Mouse (Mus musculus) ES-Bruce4 (cell line): Measurements from ENCODE around the gene Mrrf. TPM values are rescaled to one million over a fixed set of nuclear protein-coding genes. Genes with fewer than 3 reads are reported as not detected.

Experiments
- H3K27ac ChIP-seq: 2 replicates; pipeline ENCODE4 v1.5.1; 2012; ENCODE audit warnings: low read length, inconsistent platforms; ENCODE audit not compliant: insufficient read depth
- H3K27me3 ChIP-seq: 2 replicates; pipeline ENCODE4 v1.6.1; 2012; ENCODE audit warnings: mild to moderate bottlenecking, low read length, inconsistent platforms; ENCODE audit not compliant: control insufficient read depth, poor library complexity, insufficient read depth, severe bottlenecking
- H3K36me3 ChIP-seq: 2 replicates; pipeline ENCODE4 v1.6.1; 2012; ENCODE audit warnings: inconsistent platforms, mild to moderate bottlenecking, low read length, moderate library complexity; ENCODE audit not compliant: control insufficient read depth, poor library complexity, insufficient read depth, severe bottlenecking
- H3K4me1 ChIP-seq: one replicate; pipeline ENCODE4 v1.8.1; 2011; ENCODE audit warnings: low read length; ENCODE audit not compliant: control insufficient read depth, insufficient read depth
- H3K4me3 ChIP-seq: 2 replicates; pipeline ENCODE4 v1.5.1; 2011; ENCODE audit warnings: low read depth, mild to moderate bottlenecking, low read length
- H3K9ac ChIP-seq: 2 replicates; pipeline ENCODE4 v1.6.1; 2012; ENCODE audit warnings: low read depth, mild to moderate bottlenecking, inconsistent platforms; ENCODE audit not compliant: poor library complexity, severe bottlenecking
- H3K9me3 ChIP-seq: replicated peaks from 2 replicates; pipeline ENCODE4 v1.6.1; 2012; ENCODE audit warnings: mild to moderate bottlenecking, low read length, inconsistent platforms; ENCODE audit not compliant: control insufficient read depth, poor library complexity, insufficient read depth, severe bottlenecking
- CTCF ChIP-seq: IDR thresholded peaks from one replicate; pipeline ENCODE4 v1.8.1; 2011; ENCODE audit warnings: low read depth, low read length
- EP300 ChIP-seq: IDR thresholded peaks from 2 replicates; pipeline ENCODE4 v1.6.1; 2011; ENCODE audit warnings: low read depth, low read length; ENCODE audit not compliant: insufficient read depth
- POLR2A ChIP-seq: IDR thresholded peaks from one replicate; pipeline ENCODE4 v1.8.1; 2011; ENCODE audit warnings: low read length; ENCODE audit not compliant: insufficient read depth
- polyA plus RNA-seq: library from polyadenylated mRNA; stranded (reverse); fragments of >200 nt; gene quantifications from 2 replicates; pipeline ENCODE4 v1.2.4, GENCODE M21; 2011; ENCODE audit warnings: low read depth; ENCODE audit not compliant: missing spikeins, insufficient read depth, insufficient read length

The Mrrf gene
- polyA plus RNA-seq, 1 experiment = 35.9 TPM

- Histone ChIP-seq H3K36me3 (no peaks in the 10 kb centered on the region), H3K4me3 (peak overlapping the region; percentile 1; the same call in 1 of the 2 replicates), H3K9ac (no peak overlapping the region), H3K27ac (no peak overlapping the region), H3K4me1 (peaks cover 2% of the 10 kb centered on the region), H3K9me3 (no peaks in the 10 kb centered on the region), H3K27me3 (peaks cover 26% of the 10 kb centered on the region)
- TF ChIP-seq POLR2A = no peak
- no peak for TF ChIP-seq EP300
- no peak for TF ChIP-seq CTCF
Observed at GRCm38 (mm10) chr2:36103555-36104367, 32.4 kb upstream of the Mrrf start.

DNA sequence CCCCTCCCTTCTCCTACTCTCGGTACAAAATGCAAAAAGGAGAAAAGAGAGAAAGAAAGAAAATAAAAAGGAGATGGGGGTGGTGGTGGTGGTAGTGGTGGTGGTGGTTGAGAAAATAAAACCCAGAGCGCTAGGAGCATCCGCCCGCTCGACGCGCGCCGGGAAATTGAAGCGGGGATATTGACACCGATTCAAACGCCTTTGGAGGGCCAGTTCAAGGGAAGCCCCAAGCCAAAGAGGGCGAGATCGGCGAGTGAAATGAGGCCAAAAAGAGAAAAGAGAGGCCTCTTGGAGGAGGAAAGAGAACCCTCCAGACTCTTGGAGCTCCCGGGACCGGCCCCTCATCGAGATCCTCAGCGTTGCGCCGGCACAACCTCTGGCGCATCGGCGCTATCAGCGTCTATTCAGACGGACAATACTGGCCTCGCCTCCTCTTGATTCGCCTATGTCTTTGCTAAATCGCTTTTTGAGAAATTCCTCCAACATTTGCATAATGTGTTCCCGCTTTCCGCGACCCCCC is 31.7 kb upstream of the Mrrf start:
- Histone ChIP-seq H3K27ac (no peak overlapping the region), H3K4me3 (peak overlapping the region; percentile 40), H3K9me3 (no peaks in the 10 kb centered on the region), H3K27me3 (peaks cover 26% of the 10 kb centered on the region), H3K9ac (peak overlapping the region; percentile 72), H3K4me1 (peaks cover 2% of the 10 kb centered on the region), H3K36me3 (no peaks in the 10 kb centered on the region)
- no peak for TF ChIP-seq POLR2A
- TF ChIP-seq EP300 = no peak
- TF ChIP-seq CTCF = no peak

- no peak within 1 kb of the TSS for H3K27ac ChIP-seq
- TF ChIP-seq CTCF = no peak
- no peak for TF ChIP-seq POLR2A
- TF ChIP-seq EP300 = no peak
- H3K36me3 ChIP-seq = no peaks in the 10 kb centered on the region
- peak within 1 kb of the TSS; percentile 72 for H3K9ac ChIP-seq
- no peaks in the 10 kb centered on the region for H3K9me3 ChIP-seq
- H3K4me1 ChIP-seq = peaks cover 2% of the 10 kb centered on the region
- H3K27me3 ChIP-seq = peaks cover 26% of the 10 kb centered on the region
- peak within 1 kb of the TSS; percentile 45 for H3K4me3 ChIP-seq
Observed at GRCm38 (mm10) chr2:36104956-36105741, 31.0 kb upstream of the Mrrf start, which contains the start of gene Lhx6. Lhx6 (minus strand) TSS chr2:36105408.

DNA sequence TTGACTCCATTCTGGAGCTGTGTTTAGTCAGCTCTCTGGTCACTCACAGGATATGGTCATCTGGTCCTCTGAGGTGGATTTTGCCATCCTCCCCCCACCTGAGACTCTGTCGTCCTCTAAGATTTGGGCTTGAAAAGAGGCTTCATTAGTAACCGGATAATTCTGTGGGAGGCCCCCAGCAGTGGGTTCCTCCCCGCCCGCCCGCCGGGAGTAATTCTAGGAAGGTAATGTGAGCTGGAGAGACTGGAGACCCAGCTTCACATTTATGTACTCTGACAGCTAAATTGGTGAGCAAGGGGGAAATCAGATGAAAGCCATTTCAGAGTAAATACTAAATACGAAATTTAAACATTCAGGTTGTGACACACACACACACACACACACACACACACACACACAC is 27.6 kb upstream of the Mrrf start:
- H3K9me3 ChIP-seq = no peaks in the 10 kb centered on the region
- H3K27ac ChIP-seq = no peak overlapping the region
- H3K4me1 ChIP-seq = no peaks in the 10 kb centered on the region
- peaks cover 20% of the 10 kb centered on the region for H3K27me3 ChIP-seq
- H3K36me3 ChIP-seq = no peaks in the 10 kb centered on the region
- no peak for TF ChIP-seq EP300
- no peak for TF ChIP-seq POLR2A
- TF ChIP-seq CTCF = no peak
- no peak overlapping the region for H3K4me3 ChIP-seq
- H3K9ac ChIP-seq = no peak overlapping the region

DNA sequence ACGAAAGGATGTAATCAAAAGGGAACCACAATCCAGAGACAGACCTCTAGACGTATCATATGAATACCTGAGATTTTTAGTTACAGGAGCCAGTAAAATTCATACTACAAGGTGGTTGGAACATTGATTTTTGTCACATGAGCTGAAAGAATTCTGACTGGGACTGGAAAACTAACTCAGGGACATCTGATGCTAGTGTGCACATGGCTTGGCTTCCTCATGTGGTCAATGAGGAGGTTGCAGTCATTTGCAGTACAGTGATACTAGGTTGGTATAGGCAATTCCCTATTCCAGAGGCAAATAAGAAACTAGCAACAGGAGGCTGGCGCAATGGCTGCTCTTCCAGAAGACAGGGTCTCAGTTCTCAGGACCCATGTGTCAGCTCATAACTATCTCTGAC is 23.6 kb upstream of the Mrrf start:
- H3K4me1 ChIP-seq = no peaks in the 10 kb centered on the region
- no peak overlapping the region for H3K4me3 ChIP-seq
- peaks cover 10% of the 10 kb centered on the region for H3K36me3 ChIP-seq
- H3K27me3 ChIP-seq = no peaks in the 10 kb centered on the region
- no peak overlapping the region for H3K27ac ChIP-seq
- TF ChIP-seq POLR2A = no peak
- no peaks in the 10 kb centered on the region for H3K9me3 ChIP-seq
- H3K9ac ChIP-seq = no peak overlapping the region
